ENCODE assay signal across 28 mouse cellular contexts in genomic region chr5:73241966-73242365, GRCm38 (mm10). TPM values are rescaled to one million over a fixed set of nuclear protein-coding genes. Genes with fewer than 3 reads are reported as not detected.
DNase-seq lines count a peak whose midpoint lies in the region; ATAC-seq and TF ChIP-seq lines count a peak whose summit lies in the region.
"Had no signal": no experiment of that assay in that cellular context is flagged by ENCODE, and none has a peak within 500 bp of the region (broad histone marks: within the 10 kb centered on the region; RNA-seq: fewer than 3 reads in every experiment).

No protein-coding gene starts in this region.

- no peak for TF ChIP-seq CTCF in hindbrain, postnatal 0 days (IDR thresholded peaks at IDR 0.05; ENCODE audit: low read depth)
- TF ChIP-seq CTCF in midbrain, postnatal 0 days (IDR thresholded peaks at IDR 0.05): no peak

- H3K4me2 ChIP-seq in forebrain, embryonic 15.5 days (replicated peaks): no peak overlapping the region
- no peak overlapping the region for H3K4me2 ChIP-seq in hindbrain, postnatal 0 days (ENCODE audit: low read depth, low read length)
- H3K4me2 ChIP-seq in hindbrain, embryonic 16.5 days (ENCODE audit: low read length): no peak overlapping the region
- H3K4me2 ChIP-seq in midbrain, postnatal 0 days (ENCODE audit: low read depth, low read length, poor library complexity, severe bottlenecking): no peak overlapping the region
- no peak overlapping the region for H3K4me2 ChIP-seq in midbrain, embryonic 15.5 days
- H3K4me2 ChIP-seq: embryonic facial prominence, embryonic 13.5 days; heart, embryonic 15.5 days; hindbrain, embryonic 12.5 days; kidney, embryonic 15.5 days; limb, embryonic 15.5 days; liver, embryonic 13.5 days; neural tube, embryonic 13.5 days had no signal

- H3K27me3 ChIP-seq in forebrain, embryonic 15.5 days: no peaks in the 10 kb centered on the region
- H3K27me3 ChIP-seq in forebrain, embryonic 10.5 days (ENCODE audit: poor library complexity, severe bottlenecking): no peaks in the 10 kb centered on the region
- no peaks in the 10 kb centered on the region for H3K27me3 ChIP-seq in hindbrain, postnatal 0 days (ENCODE audit: insufficient read depth, low read length)
- no peaks in the 10 kb centered on the region for H3K27me3 ChIP-seq in hindbrain, embryonic 16.5 days (replicated peaks; ENCODE audit: control insufficient read depth, insufficient read depth, low read length)
- H3K27me3 ChIP-seq in midbrain, postnatal 0 days (ENCODE audit: insufficient read depth, low read length): no peaks in the 10 kb centered on the region
- no peaks in the 10 kb centered on the region for H3K27me3 ChIP-seq in midbrain, embryonic 15.5 days (replicated peaks)
- H3K27me3 ChIP-seq: embryonic facial prominence, embryonic 13.5 days; heart, embryonic 15.5 days; hindbrain, embryonic 12.5 days; kidney, embryonic 15.5 days; limb, embryonic 15.5 days; liver, embryonic 13.5 days; megakaryocyte, embryonic 14.5 days; neural tube, embryonic 13.5 days; Patski had no signal

- peak; percentile 42 for DNase-seq in cerebellum, adult 9-10 months
- no peak for DNase-seq in cerebellum, adult 11-12 months
- no peak for DNase-seq in forebrain, embryonic 10.5 days (ENCODE audit: extremely low spot score, low spot score)
- DNase-seq in hindbrain, postnatal 0 days (ENCODE audit: low spot score): peak; percentile 46
- peak; percentile 50 for DNase-seq in midbrain, postnatal 0 days (ENCODE audit: low spot score)
- DNase-seq: adrenal gland, postnatal 10 days; heart, postnatal 36 days; kidney, postnatal 25 days; left cerebral cortex, postnatal 4 days; liver, embryonic 13.5 days; lung, adult 18-20 months; lung, postnatal 4 days; right cerebral cortex, postnatal 4 days had no signal

- no peaks in the 10 kb centered on the region for H3K9me3 ChIP-seq in forebrain, embryonic 15.5 days
- H3K9me3 ChIP-seq in forebrain, embryonic 10.5 days: no peaks in the 10 kb centered on the region
- no peaks in the 10 kb centered on the region for H3K9me3 ChIP-seq in hindbrain, postnatal 0 days (ENCODE audit: low read length)
- no peaks in the 10 kb centered on the region for H3K9me3 ChIP-seq in hindbrain, embryonic 16.5 days (ENCODE audit: control insufficient read depth, low read length)
- H3K9me3 ChIP-seq in midbrain, postnatal 0 days (ENCODE audit: low read length): no peaks in the 10 kb centered on the region
- H3K9me3 ChIP-seq in midbrain, embryonic 15.5 days: no peaks in the 10 kb centered on the region
- H3K9me3 ChIP-seq: embryonic facial prominence, embryonic 13.5 days; G1E; heart, embryonic 15.5 days; hindbrain, embryonic 12.5 days; kidney, embryonic 15.5 days; limb, embryonic 15.5 days; liver, embryonic 13.5 days; megakaryocyte, embryonic 14.5 days; neural tube, embryonic 13.5 days had no signal

- no peak overlapping the region for H3K9ac ChIP-seq in forebrain, embryonic 15.5 days (replicated peaks)
- H3K9ac ChIP-seq in hindbrain, postnatal 0 days (replicated peaks; ENCODE audit: low read length): no peak overlapping the region
- no peak overlapping the region for H3K9ac ChIP-seq in hindbrain, embryonic 16.5 days (ENCODE audit: low read depth, low read length)
- no peak overlapping the region for H3K9ac ChIP-seq in midbrain, postnatal 0 days (replicated peaks; ENCODE audit: low read length, poor library complexity, severe bottlenecking)
- no peak overlapping the region for H3K9ac ChIP-seq in midbrain, embryonic 15.5 days
- H3K9ac ChIP-seq: embryonic facial prominence, embryonic 13.5 days; heart, embryonic 15.5 days; hindbrain, embryonic 12.5 days; kidney, embryonic 15.5 days; limb, embryonic 15.5 days; liver, embryonic 13.5 days; neural tube, embryonic 13.5 days had no signal

- 38% methylated on average over 8 of the region's 8 CpGs for WGBS in forebrain, embryonic 15.5 days
- WGBS in forebrain, embryonic 10.5 days: 83% methylated on average over 8 of the region's 8 CpGs
- 29% methylated on average over 8 of the region's 8 CpGs for WGBS in hindbrain, postnatal 0 days
- WGBS in hindbrain, embryonic 16.5 days: 40% methylated on average over 8 of the region's 8 CpGs
- WGBS in midbrain, postnatal 0 days: 52% methylated on average over 8 of the region's 8 CpGs
- 46% methylated on average over 8 of the region's 8 CpGs for WGBS in midbrain, embryonic 15.5 days

- ATAC-seq in forebrain, embryonic 15.5 days (replicated peaks): no peak
- ATAC-seq in hindbrain, postnatal 0 days: no peak
- ATAC-seq in hindbrain, embryonic 16.5 days: no peak
- ATAC-seq in midbrain, postnatal 0 days (ENCODE audit: low FRiP score): no peak
- ATAC-seq in midbrain, embryonic 15.5 days (replicated peaks): no peak
- ATAC-seq: intestine, postnatal 0 days; lung, postnatal 0 days; Patski had no signal

- H3K36me3 ChIP-seq in forebrain, embryonic 15.5 days: no peaks in the 10 kb centered on the region
- peaks cover 5% of the 10 kb centered on the region for H3K36me3 ChIP-seq in forebrain, embryonic 10.5 days (replicated peaks)
- no peaks in the 10 kb centered on the region for H3K36me3 ChIP-seq in hindbrain, postnatal 0 days (ENCODE audit: insufficient read depth, low read length)
- H3K36me3 ChIP-seq in hindbrain, embryonic 16.5 days (ENCODE audit: control insufficient read depth, insufficient read depth, low read length): no peaks in the 10 kb centered on the region
- no peaks in the 10 kb centered on the region for H3K36me3 ChIP-seq in midbrain, postnatal 0 days (ENCODE audit: insufficient read depth, low read length)
- H3K36me3 ChIP-seq in midbrain, embryonic 15.5 days (replicated peaks): no peaks in the 10 kb centered on the region
- H3K36me3 ChIP-seq: embryonic facial prominence, embryonic 13.5 days; heart, embryonic 15.5 days; hindbrain, embryonic 12.5 days; kidney, embryonic 15.5 days; liver, embryonic 13.5 days; neural tube, embryonic 13.5 days had no signal

- no peak overlapping the region for H3K4me3 ChIP-seq in forebrain, embryonic 15.5 days
- no peak overlapping the region for H3K4me3 ChIP-seq in forebrain, embryonic 10.5 days
- no peak overlapping the region for H3K4me3 ChIP-seq in hindbrain, postnatal 0 days (ENCODE audit: low read length)
- H3K4me3 ChIP-seq in hindbrain, embryonic 16.5 days (ENCODE audit: low read length): no peak overlapping the region
- no peak overlapping the region for H3K4me3 ChIP-seq in midbrain, postnatal 0 days (ENCODE audit: low read depth, low read length)
- H3K4me3 ChIP-seq in midbrain, embryonic 15.5 days: no peak overlapping the region
- H3K4me3 ChIP-seq: embryonic facial prominence, embryonic 13.5 days; heart, embryonic 15.5 days; hindbrain, embryonic 12.5 days; kidney, embryonic 15.5 days; limb, embryonic 15.5 days; liver, embryonic 13.5 days; neural tube, embryonic 13.5 days had no signal

- peak overlapping the region; percentile 19 for H3K27ac ChIP-seq in forebrain, embryonic 15.5 days (replicated peaks)
- H3K27ac ChIP-seq in forebrain, embryonic 10.5 days: no peak overlapping the region
- H3K27ac ChIP-seq in hindbrain, postnatal 0 days: no peak overlapping the region
- H3K27ac ChIP-seq in hindbrain, embryonic 16.5 days (ENCODE audit: low read depth, low read length): no peak overlapping the region; the same call in 1 of the 2 replicates
- H3K27ac ChIP-seq in midbrain, postnatal 0 days (ENCODE audit: low read depth, low read length): no peak overlapping the region
- H3K27ac ChIP-seq in midbrain, embryonic 15.5 days: no peak overlapping the region
- H3K27ac ChIP-seq: embryonic facial prominence, embryonic 13.5 days; heart, embryonic 15.5 days; hindbrain, embryonic 12.5 days; kidney, embryonic 15.5 days; limb, embryonic 15.5 days; liver, embryonic 13.5 days; neural tube, embryonic 13.5 days; stomach, postnatal 0 days had no signal

- H3K4me1 ChIP-seq in forebrain, embryonic 15.5 days: peaks cover 27% of the 10 kb centered on the region
- peaks cover 9% of the 10 kb centered on the region for H3K4me1 ChIP-seq in forebrain, embryonic 10.5 days
- H3K4me1 ChIP-seq in hindbrain, postnatal 0 days (ENCODE audit: insufficient read depth, low read length): peaks cover 10% of the 10 kb centered on the region
- peaks cover 9% of the 10 kb centered on the region for H3K4me1 ChIP-seq in hindbrain, embryonic 16.5 days (ENCODE audit: control insufficient read depth, insufficient read depth, low read depth, low read length)
- H3K4me1 ChIP-seq in midbrain, postnatal 0 days (ENCODE audit: insufficient read depth, low read length): 0 out of 2 replicates have a peak, but pooled peaks cover 3% of the 10 kb centered on the region
- peaks cover 22% of the 10 kb centered on the region for H3K4me1 ChIP-seq in midbrain, embryonic 15.5 days

RNA-seq across cellular contexts. Expression of gene Fryl, which starts 14.5 kb away (rescaled TPM):
- 48.3 and 51.5 TPM in 2 replicates for polyA plus RNA-seq in forebrain, embryonic 15.5 days (2015; fragmentation: Nextera tagmentation; extraction: Ambion mirVana)
- 22.5 and 28.0 TPM in 2 replicates for polyA plus RNA-seq in forebrain, embryonic 10.5 days (2016; fragmentation: Nextera tagmentation; extraction: Ambion mirVana)
- 69.4 and 80.6 TPM in 2 replicates for total RNA-seq in hindbrain, postnatal 0 days (2014; rRNA removed)
- polyA plus RNA-seq in hindbrain, postnatal 0 days (2015; fragmentation: Nextera tagmentation; extraction: Ambion mirVana): 20.5 and 20.8 TPM in 2 replicates
- polyA plus RNA-seq in hindbrain, embryonic 16.5 days (2015; fragmentation: Nextera tagmentation; extraction: Ambion mirVana): 29.3 and 32.1 TPM in 2 replicates
- total RNA-seq in midbrain, postnatal 0 days (2014; rRNA removed): 52.8 and 66.2 TPM in 2 replicates
- polyA plus RNA-seq in midbrain, postnatal 0 days (2015; fragmentation: Nextera tagmentation; extraction: Ambion mirVana): 17.7 and 23.8 TPM in 2 replicates
- 45.2 and 47.5 TPM in 2 replicates for polyA plus RNA-seq in midbrain, embryonic 15.5 days (2015; fragmentation: Nextera tagmentation; extraction: Ambion mirVana)

RNA-seq across cellular contexts. Expression of gene Ociad1, which starts 50.6 kb away (rescaled TPM):
- polyA plus RNA-seq in forebrain, embryonic 15.5 days (2015; fragmentation: Nextera tagmentation; extraction: Ambion mirVana): 267 and 268 TPM in 2 replicates
- 161 and 163 TPM in 2 replicates for polyA plus RNA-seq in forebrain, embryonic 10.5 days (2016; fragmentation: Nextera tagmentation; extraction: Ambion mirVana)
- 138 and 140 TPM in 2 replicates for total RNA-seq in hindbrain, postnatal 0 days (2014; rRNA removed)
- polyA plus RNA-seq in hindbrain, postnatal 0 days (2015; fragmentation: Nextera tagmentation; extraction: Ambion mirVana): 386 and 401 TPM in 2 replicates
- polyA plus RNA-seq in hindbrain, embryonic 16.5 days (2015; fragmentation: Nextera tagmentation; extraction: Ambion mirVana): 352 and 402 TPM in 2 replicates
- total RNA-seq in midbrain, postnatal 0 days (2014; rRNA removed): 188 and 195 TPM in 2 replicates
- polyA plus RNA-seq in midbrain, postnatal 0 days (2015; fragmentation: Nextera tagmentation; extraction: Ambion mirVana): 399 and 409 TPM in 2 replicates
- 320 and 321 TPM in 2 replicates for polyA plus RNA-seq in midbrain, embryonic 15.5 days (2015; fragmentation: Nextera tagmentation; extraction: Ambion mirVana)

Comparison
In these comparisons a context has a peak if more than half of its experiments do, and no peak if none do; other contexts are left out.
1. DNase-seq: peak in cerebellum, adult 9-10 months (single experiment), hindbrain, postnatal 0 days (single experiment) and midbrain, postnatal 0 days (single experiment); none in cerebellum, adult 11-12 months (single experiment) and forebrain, embryonic 10.5 days (single experiment).